Mouse (Mus musculus) C2C12 (cell line): ENCODE measurements around the gene Acot7.

Experiments
- CEBPB ChIP-seq: IDR thresholded peaks from one replicate; pipeline ENCODE4 v1.6.1; 2011; ENCODE audit warnings: low read depth, mild to moderate bottlenecking, control low read depth, moderate library complexity
- CTCF ChIP-seq: IDR thresholded peaks from one replicate; pipeline ENCODE4 v1.5.1; 2011; ENCODE audit not compliant: control insufficient read depth, insufficient read depth, insufficient read length
- FOSL1 ChIP-seq: IDR thresholded peaks from one replicate; pipeline ENCODE4 v1.8.0; 2011; ENCODE audit warnings: mild to moderate bottlenecking, low read length; ENCODE audit not compliant: poor library complexity, insufficient read depth, severe bottlenecking
- MAX ChIP-seq: IDR thresholded peaks from one replicate; pipeline ENCODE4 v1.6.1; 2011; ENCODE audit warnings: mild to moderate bottlenecking, control low read depth
- MYOD1 ChIP-seq: IDR thresholded peaks from one replicate; pipeline ENCODE4 v1.6.1; 2011; ENCODE audit warnings: low read depth; ENCODE audit not compliant: control insufficient read depth, insufficient read length
- MYOG ChIP-seq: IDR thresholded peaks from one replicate; pipeline ENCODE4 v1.6.1; 2011; ENCODE audit not compliant: control insufficient read depth, insufficient read length; ENCODE audit errors: extremely low read depth
- USF1 ChIP-seq: IDR thresholded peaks from one replicate; pipeline ENCODE4 v1.6.1; 2011; ENCODE audit warnings: low read depth, mild to moderate bottlenecking, control low read depth, moderate library complexity

DNA sequence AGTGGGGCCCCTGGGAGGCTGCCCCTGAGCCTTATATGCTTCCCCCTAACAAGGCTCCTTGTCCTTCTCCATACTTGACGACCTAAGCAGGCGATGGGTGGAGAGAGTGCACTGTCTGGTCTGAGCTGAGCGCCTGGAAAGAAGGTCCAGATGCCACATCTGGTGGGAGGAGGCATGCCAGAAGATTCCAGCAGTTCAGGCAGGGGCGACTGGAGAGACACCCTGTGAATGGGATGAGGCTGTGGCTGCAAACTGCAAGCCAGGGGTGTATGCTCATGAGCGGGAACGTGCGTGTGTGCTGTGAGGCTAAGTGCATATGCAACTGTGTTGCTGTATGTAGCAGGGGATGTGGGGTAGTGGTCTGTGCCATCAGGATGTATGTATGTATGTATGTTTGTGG lies 94.1 kb downstream of the Acot7 start:
- TF ChIP-seq CTCF (no peak), MYOG (no peak), MAX (no peak), FOSL1 (no peak), MYOD1 (no peak), CEBPB (no peak), USF1 (no peak)
